Mouse (Mus musculus) right cerebral cortex, postnatal 36 days (tissue): Measurements from ENCODE around the gene Olfm2.
A peak's percentile ranks its signal among the peaks of the same experiment; 100 is the strongest.
"Not testable (repeated sequence)": the region's sequence is repeated elsewhere in the genome, so short reads cannot be mapped to it uniquely, and the experiment has no call there.

Experiments
- DNase-seq, 2 experiments: peaks; one replicate each; pipeline ENCODE4 v3.0.0; 2022; ENCODE audit warnings: low spot score in 2 of 2, mixed read lengths in 1 of 2

Olfm2 gene

DNA sequence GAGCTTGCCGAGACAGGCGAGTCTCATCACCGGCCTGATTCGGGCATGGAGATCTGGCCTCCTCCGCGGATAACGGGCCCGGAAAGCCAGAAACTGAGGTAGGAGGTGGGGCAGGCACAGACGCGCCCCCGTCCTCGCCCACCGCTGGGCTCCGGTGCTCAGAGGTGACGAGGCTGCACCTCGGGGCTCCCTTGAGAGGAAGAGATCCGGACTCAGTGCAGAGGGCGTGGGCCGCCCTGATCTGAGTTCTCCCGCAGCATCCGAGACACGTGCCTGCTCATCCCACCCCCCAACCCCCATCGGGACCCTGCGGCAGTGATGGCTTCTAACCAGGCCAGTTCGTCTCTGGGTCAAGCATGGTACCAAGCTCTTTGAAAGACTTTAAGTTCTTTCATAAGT, 93.9 kb downstream of the Olfm2 start:
- DNase-seq = no peak

DNA sequence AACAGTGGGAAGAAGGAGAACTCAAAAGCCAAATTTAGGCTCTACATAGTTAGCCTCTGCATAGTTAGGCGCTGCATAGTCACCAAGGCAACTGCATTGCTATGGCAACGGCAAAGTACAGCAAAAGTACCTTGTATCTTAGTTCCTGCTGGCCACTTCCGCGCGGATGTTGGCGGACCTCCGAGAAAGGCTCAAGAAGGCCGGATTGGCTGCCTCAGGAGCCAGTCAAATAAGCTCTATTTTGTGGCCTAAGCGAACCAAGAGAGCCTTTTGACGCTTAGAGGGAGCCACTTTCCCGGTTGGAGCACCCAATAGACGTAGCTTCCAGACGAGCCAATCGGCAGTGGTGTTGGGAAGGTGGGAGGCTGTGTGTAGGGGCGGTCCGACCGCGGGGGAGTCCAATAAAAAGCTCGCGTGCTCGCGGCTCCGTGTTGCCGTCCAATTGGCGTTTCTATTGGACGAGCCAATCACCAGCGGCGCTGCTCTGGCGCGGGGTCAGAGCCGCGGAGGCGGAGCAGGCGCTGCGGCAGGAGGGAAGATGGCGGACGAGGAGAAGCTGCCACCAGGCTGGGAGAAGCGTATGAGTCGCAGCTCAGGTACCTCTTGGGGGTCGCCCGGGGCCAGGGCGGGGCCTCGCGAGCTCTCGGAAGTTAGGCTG, 94.4 kb downstream of the Olfm2 start, which contains the start of gene Pin1:
Gene Pin1 (plus strand): TSS at position 494 of the 658 bp plus-strand sequence.
- peak; percentile 100 for DNase-seq

DNA sequence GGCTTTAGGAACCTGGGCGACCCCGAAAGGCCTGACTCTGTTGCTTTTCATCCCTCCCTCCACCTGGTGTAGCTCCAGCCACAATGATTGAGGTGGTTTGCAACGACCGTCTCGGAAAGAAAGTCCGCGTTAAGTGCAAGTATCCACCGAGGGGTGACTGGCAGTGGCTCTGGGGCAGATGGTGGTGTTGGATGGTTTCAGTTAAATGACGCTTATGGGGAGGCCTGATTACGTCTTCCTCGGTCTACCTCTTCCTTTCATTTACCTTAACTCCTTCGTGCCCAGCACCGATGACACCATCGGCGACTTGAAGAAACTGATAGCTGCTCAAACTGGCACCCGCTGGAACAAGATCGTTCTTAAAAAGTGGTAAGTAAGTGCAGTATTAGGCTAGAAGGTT, 101.0 kb downstream of the Olfm2 start:
- DNase-seq = no peak

DNA sequence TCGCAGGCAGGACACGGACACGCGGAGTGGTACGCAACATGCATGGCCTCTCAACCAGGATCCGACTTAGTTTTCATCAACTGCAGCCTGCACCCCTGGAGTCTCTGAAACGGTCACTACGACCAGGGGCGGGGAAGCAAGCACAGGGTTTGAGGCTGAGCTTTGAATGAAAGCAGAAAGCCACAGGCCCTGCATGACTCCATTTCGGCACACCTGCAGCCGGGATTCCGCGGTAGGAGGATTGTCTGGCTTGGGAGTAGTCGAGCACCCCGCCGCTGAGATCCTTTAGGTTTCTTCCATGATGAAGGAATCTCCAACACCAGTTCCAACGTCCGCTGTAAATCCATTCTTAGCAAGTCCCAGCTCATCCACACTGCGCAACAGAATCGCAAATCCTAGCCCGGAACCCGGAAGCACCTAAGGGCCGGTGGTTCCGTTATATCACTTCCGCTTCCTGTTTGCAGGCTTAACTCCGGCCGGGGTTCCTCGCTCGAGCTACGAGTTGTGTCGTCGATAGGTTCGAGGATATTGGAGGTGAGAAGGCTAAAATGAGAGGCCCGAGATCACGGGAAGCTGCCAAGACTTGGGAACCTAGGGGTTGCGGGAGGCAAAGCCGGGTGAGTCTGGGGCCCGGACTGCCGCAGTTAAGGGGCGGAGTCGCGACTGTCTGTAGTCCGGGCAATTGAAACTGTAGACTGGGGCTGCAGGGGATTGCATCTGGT, 101.6 kb downstream of the Olfm2 start, which contains the start of gene Fbxl12:
Gene Fbxl12 (minus strand): TSS at position 408 of the 722 bp plus-strand sequence.
- peak in 1 of 2 experiments; percentile 68 for DNase-seq

DNA sequence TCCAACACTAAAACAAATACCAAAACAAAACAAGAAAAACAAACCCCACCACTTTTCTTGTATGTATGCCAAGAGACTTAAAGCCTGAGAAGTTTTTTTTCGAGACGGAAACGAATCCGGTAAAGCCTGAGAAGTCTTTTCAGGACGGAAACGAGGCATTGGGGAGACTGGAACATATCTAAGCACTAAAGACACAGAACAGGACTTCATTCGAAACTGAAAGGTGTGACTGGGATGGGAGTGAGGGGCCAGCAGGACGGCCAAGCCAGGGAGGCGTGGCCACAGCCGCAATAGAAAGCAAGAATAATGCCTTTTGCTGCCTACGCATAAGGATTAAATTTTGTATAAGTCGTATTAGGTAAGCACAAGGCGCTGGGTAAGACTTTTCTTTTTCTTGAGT, 102.4 kb downstream of the Olfm2 start:
- no peak for DNase-seq

DNA sequence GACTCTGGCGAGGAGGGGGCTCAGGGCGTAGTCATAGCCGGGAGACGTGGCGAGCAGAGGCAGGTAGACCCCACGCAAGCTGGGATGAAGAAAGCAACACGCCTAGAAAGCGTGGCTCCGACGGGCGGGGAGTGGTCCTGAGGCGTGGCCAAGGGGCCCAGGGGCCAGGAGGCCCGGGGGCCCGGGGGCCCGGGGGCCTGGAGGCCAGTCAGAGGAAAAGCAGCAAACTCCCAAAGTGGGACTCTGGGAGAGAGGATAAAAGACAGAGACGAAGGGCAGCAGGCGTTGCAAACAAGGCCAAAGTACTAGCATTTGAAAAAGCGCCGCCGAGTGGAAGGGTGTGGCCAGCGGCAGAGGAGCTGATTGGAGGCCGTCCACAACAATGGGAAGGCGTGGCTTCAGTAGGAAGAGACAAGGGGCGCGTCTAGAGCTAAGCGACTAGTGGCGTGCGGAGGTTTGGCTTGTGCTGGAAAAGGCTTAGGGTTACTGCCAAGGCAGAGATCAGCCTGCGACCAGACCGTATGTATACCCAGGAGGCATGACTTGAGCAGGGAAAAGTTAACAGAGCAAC, 103.2 kb downstream of the Olfm2 start:
- DNase-seq = no peak

DNA sequence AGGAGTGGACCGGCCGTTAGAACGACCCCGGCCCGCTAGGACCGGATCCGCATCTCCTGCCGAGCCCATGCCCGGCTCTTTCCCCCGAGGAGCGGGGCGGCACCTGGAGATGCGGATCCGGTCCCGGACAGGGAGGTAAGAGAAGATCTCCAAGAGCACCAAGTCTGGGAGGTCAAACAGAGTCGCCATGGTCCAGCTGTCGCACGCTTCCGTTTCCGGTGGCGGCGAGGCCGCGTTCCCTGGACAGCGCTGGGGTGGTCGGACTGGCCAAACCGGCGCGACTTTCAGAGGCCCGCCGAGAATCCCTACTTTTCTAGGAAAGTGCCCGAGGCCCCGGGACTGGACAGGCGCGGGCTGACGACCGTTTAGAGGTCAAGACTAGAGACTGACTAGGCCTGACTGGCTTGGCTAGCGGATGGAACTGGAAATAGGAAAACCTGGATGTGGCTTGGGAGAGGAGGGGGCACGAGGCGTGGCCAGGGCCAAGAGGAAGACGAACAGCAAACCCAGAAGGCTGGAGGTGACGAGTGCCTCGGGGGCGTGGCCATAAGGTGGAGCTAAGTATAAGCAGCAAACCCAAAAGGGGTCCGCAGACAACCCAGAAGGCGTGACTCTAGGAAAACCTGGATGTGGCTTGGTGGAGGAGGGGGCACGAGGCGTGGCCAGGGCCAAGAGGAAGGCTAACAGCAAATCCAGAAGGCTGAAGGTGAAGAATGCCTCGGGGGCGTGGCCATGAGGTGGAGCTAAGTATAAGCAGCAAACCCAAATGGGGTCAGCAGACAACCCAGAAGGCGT, 103.9 kb downstream of the Olfm2 start, which contains the start of gene Ubl5:
Gene Ubl5 (plus strand): TSS at position 778 of the 795 bp plus-strand sequence.
- DNase-seq = no peak

DNA sequence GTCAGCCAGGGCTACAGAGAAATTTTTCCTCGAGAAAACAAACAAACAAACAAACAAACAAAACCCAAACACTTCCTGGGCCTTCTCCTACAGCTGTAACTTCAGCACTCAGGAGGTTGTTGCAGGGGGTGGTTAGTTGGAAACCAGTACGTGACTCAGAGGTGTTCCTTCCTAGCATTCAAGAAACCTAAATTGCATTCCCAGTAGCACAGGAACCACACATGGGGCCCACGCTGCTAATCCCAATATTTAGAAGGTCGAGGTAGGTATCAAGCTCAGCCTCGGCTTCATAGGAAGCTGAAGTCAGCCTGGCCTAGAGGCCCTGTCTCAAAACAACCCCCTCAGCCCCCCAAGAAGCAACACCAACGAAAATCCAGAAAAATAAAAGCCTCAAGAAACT, 104.6 kb downstream of the Olfm2 start:
- DNase-seq = no peak

DNA sequence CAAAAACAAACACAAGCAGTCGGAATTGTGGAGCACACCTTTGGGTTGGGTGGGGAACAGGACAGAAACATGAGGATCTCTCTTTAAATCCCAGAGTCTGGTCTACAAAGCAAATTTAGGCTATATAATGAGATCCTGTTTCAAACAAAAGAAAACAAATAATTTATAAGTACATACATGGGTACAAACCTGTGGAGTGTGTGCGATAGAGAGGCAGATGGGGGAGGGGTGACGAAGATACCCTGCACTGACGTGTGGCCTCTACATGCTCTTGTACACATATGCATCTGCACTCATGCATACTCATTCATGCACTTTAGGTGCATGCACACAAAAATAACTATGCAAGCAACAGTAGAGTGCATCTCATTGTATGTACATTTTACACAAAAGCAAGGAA, 106.7 kb downstream of the Olfm2 start:
- no peak for DNase-seq

DNA sequence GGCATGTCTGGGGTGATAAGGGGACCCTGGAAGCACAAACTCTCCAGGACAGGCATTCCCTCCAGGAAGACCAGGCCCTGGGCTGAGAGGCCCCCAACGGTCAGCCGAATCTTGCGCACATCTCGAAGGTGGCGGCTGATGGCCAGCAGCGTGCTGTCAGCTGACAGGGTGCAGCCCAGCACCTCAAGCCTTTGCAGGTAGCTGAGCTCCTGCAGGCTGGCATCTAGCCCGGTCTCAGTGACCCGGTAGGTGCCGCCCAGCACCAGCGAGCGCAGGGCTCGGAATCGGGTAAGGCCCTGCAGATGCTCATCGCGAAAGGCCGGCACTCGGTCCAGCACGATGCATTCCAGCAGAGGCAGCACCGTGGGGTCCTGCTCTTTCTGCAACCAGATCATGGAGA, 107.6 kb downstream of the Olfm2 start:
- no peak for DNase-seq

DNA sequence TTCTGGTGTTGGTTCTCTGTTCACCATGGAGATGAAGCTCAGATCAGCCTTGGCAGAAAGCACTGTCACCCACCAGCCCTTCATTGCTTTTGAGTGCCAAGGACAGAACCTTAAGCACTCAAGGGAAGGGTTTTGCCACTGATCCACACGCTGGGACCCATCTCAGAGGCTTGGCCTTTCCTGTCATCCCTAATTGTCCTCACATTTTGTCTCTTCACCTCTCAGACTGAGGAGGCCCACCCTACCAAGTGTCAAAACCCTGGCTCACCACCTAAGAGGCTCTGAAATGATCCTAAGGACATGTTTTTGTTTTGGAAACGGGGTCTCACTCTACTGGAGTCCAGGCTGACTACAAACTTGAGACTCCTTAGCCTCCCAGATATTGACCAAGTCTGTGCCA, 109.4 kb downstream of the Olfm2 start:
- no peak for DNase-seq

DNA sequence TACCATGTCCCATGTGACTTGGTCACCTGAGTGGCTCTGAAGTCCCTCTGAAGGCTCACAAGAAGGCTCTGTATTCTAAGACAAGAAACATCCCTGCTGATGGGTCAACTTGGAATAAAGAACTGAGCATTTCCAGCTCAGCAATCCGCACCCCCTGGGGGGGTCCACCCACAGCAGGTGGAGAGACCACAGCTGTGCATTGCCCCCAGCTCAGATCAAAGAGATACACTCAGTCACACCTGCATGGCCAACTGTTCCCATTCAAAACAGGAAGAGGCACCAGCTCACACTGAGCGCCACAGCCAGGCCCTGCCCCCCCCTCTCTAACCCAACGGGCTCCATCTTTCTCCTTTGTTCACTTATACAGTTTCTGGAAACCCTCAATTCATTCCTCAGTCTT, 109.9 kb downstream of the Olfm2 start:
- DNase-seq = no peak

DNA sequence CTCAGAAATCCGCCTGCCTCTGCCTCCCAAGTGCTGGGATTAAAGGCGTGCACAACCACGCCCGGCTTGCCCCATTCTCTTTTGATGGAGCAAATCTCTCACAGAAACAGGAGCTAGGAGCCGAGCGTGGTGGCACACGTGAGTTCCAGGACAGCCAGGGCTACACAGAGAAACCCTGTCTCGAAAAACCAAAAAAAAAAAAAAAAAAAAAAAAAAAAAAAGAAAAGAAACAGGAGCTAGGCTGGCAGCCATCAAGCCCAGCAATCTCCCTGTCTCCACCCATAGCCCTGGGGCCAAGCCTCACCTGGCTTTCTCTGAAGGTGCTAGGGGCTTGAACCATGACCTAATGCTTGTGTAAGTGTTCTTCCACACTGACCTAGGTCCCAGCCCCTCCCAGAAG, 110.5 kb downstream of the Olfm2 start:
- DNase-seq = not testable (repeated sequence)

DNA sequence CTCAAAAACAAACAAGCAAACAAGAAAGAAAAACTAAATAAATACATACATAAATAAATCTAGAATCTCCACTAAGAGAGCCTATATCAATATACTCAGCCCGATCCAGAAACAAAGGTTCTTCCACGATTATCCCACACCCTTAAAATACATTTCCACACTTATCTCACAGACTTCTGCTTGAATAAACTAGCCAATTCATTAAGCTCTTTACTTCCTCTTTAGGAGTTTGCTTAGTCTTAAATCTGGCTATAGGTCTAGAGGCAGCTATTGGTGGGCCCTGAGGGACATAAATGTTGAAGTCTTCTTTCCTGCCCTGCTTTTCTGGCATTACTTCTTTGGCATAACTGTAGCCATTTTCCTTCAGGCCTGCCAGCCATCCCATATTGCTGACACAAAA, 114.8 kb downstream of the Olfm2 start:
- no peak for DNase-seq
